Mouse (Mus musculus) lung, postnatal 0 days (tissue): ENCODE measurements around the gene Lypd5. TPM values are rescaled to one million over a fixed set of nuclear protein-coding genes. Genes with fewer than 3 reads are reported as not detected.

ENCODE experiments used
- ATAC-seq: fragments of 200-750 bp; cut with Nextera tagmentation; 2 replicates; pipeline ENCODE4 v1.8.0; 2017; ENCODE audit warnings: moderate library complexity
- DNase-seq: peaks from one replicate; pipeline ENCODE4 v3.0.0-alpha.2; 2016; ENCODE audit warnings: low spot score
- H3K27ac ChIP-seq: fragments of 300-500 bp; sonication (generic); 2 replicates; pipeline ENCODE4 v1.5.1; 2014; ENCODE audit warnings: antibody characterized with exemption, mild to moderate bottlenecking, low read length, mixed read lengths
- H3K27me3 ChIP-seq: fragments of 300-500 bp; sonication (generic); replicated peaks from 2 replicates; pipeline ENCODE4 v1.6.1; 2014; ENCODE audit warnings: low read length, mixed read lengths; ENCODE audit not compliant: insufficient read depth
- H3K36me3 ChIP-seq: fragments of 300-500 bp; sonication (generic); 2 replicates; pipeline ENCODE4 v1.6.1; 2014; ENCODE audit warnings: low read length, mixed read lengths; ENCODE audit not compliant: insufficient read depth
- H3K4me1 ChIP-seq: fragments of 300-500 bp; sonication (generic); 2 replicates; pipeline ENCODE4 v1.6.1; 2014; ENCODE audit warnings: antibody characterized with exemption, low read depth, low read length, mixed read lengths; ENCODE audit not compliant: insufficient read depth
- H3K4me2 ChIP-seq: fragments of 300-500 bp; sonication (generic); replicated peaks from 2 replicates; pipeline ENCODE4 v1.6.1; 2014; ENCODE audit warnings: low read depth, mild to moderate bottlenecking, low read length, moderate library complexity, mixed read lengths
- H3K4me3 ChIP-seq: fragments of 300-500 bp; sonication (generic); 2 replicates; pipeline ENCODE4 v1.5.1; 2014; ENCODE audit warnings: low read depth, low read length
- H3K9ac ChIP-seq: fragments of 300-500 bp; sonication (generic); replicated peaks from 2 replicates; pipeline ENCODE4 v1.6.1; 2014; ENCODE audit warnings: low read depth, mild to moderate bottlenecking
- H3K9me3 ChIP-seq: fragments of 300-500 bp; sonication (generic); 2 replicates; pipeline ENCODE4 v1.6.1; 2016; ENCODE audit warnings: low read length, mixed read lengths
- CTCF ChIP-seq: IDR thresholded peaks from 2 replicates; pipeline ENCODE4 v1.5.1; 2016; ENCODE audit warnings: antibody characterized with exemption, mild to moderate bottlenecking
- EP300 ChIP-seq: IDR thresholded peaks from 2 replicates; pipeline ENCODE4 v1.6.1; 2016; ENCODE audit warnings: antibody characterized with exemption, mild to moderate bottlenecking, control low read depth
- WGBS: fragments of 180-500 bp; shearing (Covaris S2); extraction: QIAGEN DNeasy Blood & Tissue Kit; methylation state at CpG from one replicate; pipeline ENCODE4 v1.1.7; 2014; 5-methylcytosine and 5-hydroxymethylcytosine counted together
- polyA plus RNA-seq: library from polyadenylated mRNA; unstranded; fragments of >200 nt; fragmentation: Nextera tagmentation; extraction: Ambion mirVana; gene quantifications from 2 replicates; pipeline ENCODE4 v1.2.1, GENCODE M21; 2015

The Lypd5 gene
- polyA plus RNA-seq, 1 experiment from 2014 or later = not detected

GRCm38 (mm10) chr7:24333304-24333986 lies 15.6 kb upstream of the Lypd5 start, which contains the start of gene Tescl:
Tescl (minus strand) TSS chr7:24333936.
- H3K9me3 ChIP-seq = no peaks in the 10 kb centered on the region
- ATAC-seq (no peak), DNase-seq (no peak)
- no peaks in the 10 kb centered on the region for H3K4me1 ChIP-seq
- H3K9ac ChIP-seq = no peak within 1 kb of the TSS
- no peaks in the 10 kb centered on the region; the same call in 1 of the 2 replicates for H3K27me3 ChIP-seq
- no peaks in the 10 kb centered on the region for H3K36me3 ChIP-seq
- H3K4me2 ChIP-seq = 0 out of 2 replicates have a peak within 1 kb of the TSS, but pooled peaks have one; percentile 22
- no peak within 1 kb of the TSS for H3K27ac ChIP-seq
- 39% methylated on average over 49 of the region's 49 CpGs for WGBS
- no peak within 1 kb of the TSS for H3K4me3 ChIP-seq
- TF ChIP-seq EP300 = no peak
- no peak for TF ChIP-seq CTCF

GRCm38 (mm10) chr7:24335699-24336309 lies 13.2 kb upstream of the Lypd5 start:
- no peaks in the 10 kb centered on the region; the same call in 1 of the 2 replicates for H3K27me3 ChIP-seq
- no peak overlapping the region for H3K4me3 ChIP-seq
- no peaks in the 10 kb centered on the region for H3K36me3 ChIP-seq
- DNase-seq (peak; percentile 83), ATAC-seq (no peak)
- H3K9me3 ChIP-seq = no peaks in the 10 kb centered on the region
- H3K9ac ChIP-seq = no peak overlapping the region
- H3K4me2 ChIP-seq = no peak overlapping the region
- TF ChIP-seq CTCF = peak; percentile 79
- TF ChIP-seq EP300 = no peak
- no peaks in the 10 kb centered on the region for H3K4me1 ChIP-seq
- no peak overlapping the region for H3K27ac ChIP-seq
- WGBS = 6% methylated on average over 5 of the region's 5 CpGs

GRCm38 (mm10) chr7:24338241-24338640 lies 10.8 kb upstream of the Lypd5 start:
- peak; percentile 25 for TF ChIP-seq CTCF
- no peak for TF ChIP-seq EP300
- no peak for ATAC-seq
- no peaks in the 10 kb centered on the region; the same call in 1 of the 2 replicates for H3K27me3 ChIP-seq

GRCm38 (mm10) chr7:24343701-24344272 lies 5.2 kb upstream of the Lypd5 start:
- WGBS = 70% methylated on average over 7 of the region's 7 CpGs
- Histone ChIP-seq H3K9me3 (no peaks in the 10 kb centered on the region), H3K4me1 (no peaks in the 10 kb centered on the region), H3K4me2 (no peak overlapping the region), H3K27me3 (no peaks in the 10 kb centered on the region), H3K4me3 (no peak overlapping the region), H3K9ac (no peak overlapping the region), H3K36me3 (no peaks in the 10 kb centered on the region), H3K27ac (no peak overlapping the region)
- ATAC-seq (no peak), DNase-seq (no peak)
- TF ChIP-seq EP300 = no peak
- no peak for TF ChIP-seq CTCF

More at GRCm38 (mm10) chr7:24338241-24338640, 10.8 kb upstream of the Lypd5 start:
- H3K4me1 ChIP-seq = no peaks in the 10 kb centered on the region
- no peak overlapping the region for H3K27ac ChIP-seq
- H3K4me2 ChIP-seq = no peak overlapping the region
- no peak overlapping the region for H3K9ac ChIP-seq
- H3K9me3 ChIP-seq = no peaks in the 10 kb centered on the region
- H3K4me3 ChIP-seq = no peak overlapping the region
- no peaks in the 10 kb centered on the region for H3K36me3 ChIP-seq
- WGBS = 47% methylated on average over 2 of the region's 2 CpGs
- DNase-seq = no peak

GRCm38 (mm10) chr7:24346444-24346843 lies 2.6 kb upstream of the Lypd5 start:
- Histone ChIP-seq H3K36me3 (no peaks in the 10 kb centered on the region), H3K27ac (no peak overlapping the region), H3K27me3 (no peaks in the 10 kb centered on the region), H3K9ac (no peak overlapping the region), H3K4me3 (no peak overlapping the region), H3K9me3 (no peaks in the 10 kb centered on the region), H3K4me2 (no peak overlapping the region), H3K4me1 (no peaks in the 10 kb centered on the region)
- TF ChIP-seq EP300 (no peak), CTCF (no peak)
- WGBS = 62% methylated on average over 5 of the region's 5 CpGs
- ATAC-seq = no peak
- DNase-seq = no peak

GRCm38 (mm10) chr7:24355646-24356045 lies 6.7 kb downstream of the Lypd5 start:
- Histone ChIP-seq H3K9me3 (no peaks in the 10 kb centered on the region), H3K27me3 (no peaks in the 10 kb centered on the region), H3K9ac (no peak overlapping the region), H3K4me3 (no peak overlapping the region), H3K36me3 (no peaks in the 10 kb centered on the region), H3K27ac (no peak overlapping the region), H3K4me2 (no peak overlapping the region), H3K4me1 (no peaks in the 10 kb centered on the region)
- TF ChIP-seq EP300 = no peak
- TF ChIP-seq CTCF = no peak
- 67% methylated on average over 6 of the region's 6 CpGs for WGBS
- DNase-seq (no peak), ATAC-seq (no peak)
